Mouse (Mus musculus): Measurements from ENCODE around the gene Utp15.

Utp15 gene

GRCm38 (mm10) chr13:98254921-98255320, 7.9 kb downstream of the Utp15 start:
- DNase-seq (ENCODE audit: extremely low spot score, low read depth, low spot score): no peak

GRCm38 (mm10) chr13:98249594-98249993, 13.2 kb downstream of the Utp15 start:
- DNase-seq (ENCODE audit: extremely low spot score, low read depth, low spot score): no peak

DNA sequence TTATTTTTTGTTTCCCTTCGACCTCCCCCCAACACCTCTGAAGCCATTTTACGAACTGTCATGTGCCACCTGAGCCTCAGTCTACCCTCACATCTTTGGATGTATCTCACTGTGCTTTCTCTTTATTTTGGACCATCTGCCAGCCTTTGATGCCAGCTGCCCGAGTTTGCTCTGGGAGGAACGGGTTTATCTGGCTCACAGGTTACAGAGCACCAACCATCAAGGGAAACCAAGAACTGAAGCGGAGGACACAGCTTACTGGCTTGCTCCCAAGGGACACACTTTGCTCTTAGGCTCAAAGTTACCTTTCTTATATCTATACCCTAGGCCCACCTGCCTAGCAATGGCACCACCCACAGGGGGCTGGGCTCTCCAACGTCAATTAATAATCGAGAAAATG, 17.5 kb downstream of the Utp15 start:
- DNase-seq (ENCODE audit: extremely low spot score, low read depth, low spot score): no peak

- no peak for DNase-seq (ENCODE audit: extremely low spot score, low read depth, low spot score)
Measured at GRCm38 (mm10) chr13:98244571-98245350, 18.1 kb downstream of the Utp15 start.

GRCm38 (mm10) chr13:98241531-98242282, 21.1 kb downstream of the Utp15 start:
- DNase-seq (ENCODE audit: extremely low spot score, low read depth, low spot score): no peak

- DNase-seq (ENCODE audit: extremely low spot score, low read depth, low spot score): peak; percentile 74
Measured at GRCm38 (mm10) chr13:98239978-98240641, 22.7 kb downstream of the Utp15 start.

DNA sequence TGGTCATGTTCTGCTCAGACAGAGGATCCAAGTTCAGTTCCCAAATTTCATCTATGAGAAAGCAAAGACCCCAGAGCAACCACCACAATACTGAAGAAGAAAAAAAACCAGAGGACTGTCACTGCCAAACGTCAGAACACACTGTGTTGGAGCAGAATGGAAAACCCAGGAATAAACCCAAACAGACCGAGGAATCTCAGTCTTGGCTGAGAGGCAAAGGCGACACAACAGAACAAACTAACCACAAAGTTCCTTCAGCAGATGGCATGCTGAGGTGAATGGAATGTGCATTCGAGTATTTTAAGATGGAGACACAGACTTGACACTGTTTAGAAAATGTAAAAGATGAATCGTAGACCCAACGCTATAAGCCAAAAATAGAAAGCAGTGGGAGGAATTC, 27.4 kb downstream of the Utp15 start:
- DNase-seq (ENCODE audit: extremely low spot score, low read depth, low spot score): no peak

DNA sequence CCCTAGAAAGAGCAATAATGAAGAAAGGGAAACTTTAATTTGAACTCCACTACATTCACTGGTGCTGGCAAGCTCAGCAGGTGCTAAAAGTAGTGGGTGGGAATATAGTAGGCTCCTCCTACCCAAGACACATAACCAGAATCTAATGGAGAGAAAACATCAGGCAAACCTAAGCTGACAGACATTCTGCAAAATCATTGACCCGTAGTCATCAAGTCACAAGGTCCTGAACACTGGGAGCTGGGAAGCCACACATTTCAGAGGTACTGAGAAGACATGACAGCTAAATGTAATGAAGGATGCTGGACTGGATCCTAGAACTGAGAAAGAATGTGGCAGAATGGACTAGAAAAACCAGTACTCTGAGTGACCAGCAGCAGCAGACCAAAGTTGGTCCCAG, 32.3 kb downstream of the Utp15 start:
- DNase-seq (ENCODE audit: extremely low spot score, low read depth, low spot score): no peak

DNA sequence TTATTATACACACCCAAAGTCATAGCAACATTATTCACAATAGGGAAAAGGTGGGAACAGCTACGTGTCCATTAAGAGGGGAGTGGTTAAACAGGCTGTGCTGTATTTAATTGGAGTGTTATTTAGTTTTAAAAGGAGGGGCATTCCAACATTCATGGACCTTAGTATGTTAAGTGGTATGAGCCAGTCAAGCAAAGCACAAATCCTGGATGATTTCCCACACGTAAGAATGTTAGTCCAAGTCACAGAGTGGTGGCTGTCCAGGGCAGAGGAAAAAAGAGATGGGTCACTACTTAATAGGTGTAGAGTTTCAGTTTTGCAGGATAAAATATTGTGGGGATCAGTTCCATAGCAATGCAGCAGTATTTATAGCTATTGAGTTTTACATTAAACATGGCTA, 36.6 kb downstream of the Utp15 start:
- no peak for DNase-seq (ENCODE audit: extremely low spot score, low read depth, low spot score)

- no peak for DNase-seq (ENCODE audit: extremely low spot score, low read depth, low spot score)
Measured at GRCm38 (mm10) chr13:98222848-98223247, 40.0 kb downstream of the Utp15 start.

GRCm38 (mm10) chr13:98210137-98210536, 52.7 kb downstream of the Utp15 start:
- no peak for DNase-seq (ENCODE audit: extremely low spot score, low read depth, low spot score)

- DNase-seq (ENCODE audit: extremely low spot score, low read depth, low spot score): no peak
Measured at GRCm38 (mm10) chr13:98208842-98209241, 54.0 kb downstream of the Utp15 start.

GRCm38 (mm10) chr13:98206546-98206870, 56.3 kb downstream of the Utp15 start:
- no peak for DNase-seq (ENCODE audit: extremely low spot score, low read depth, low spot score)

GRCm38 (mm10) chr13:98205771-98206545, 56.9 kb downstream of the Utp15 start, which contains the start of gene Arhgef28:
Gene Arhgef28, minus strand, starts transcription at chr13:98206439.
- DNase-seq (ENCODE audit: extremely low spot score, low read depth, low spot score): no peak

DNA sequence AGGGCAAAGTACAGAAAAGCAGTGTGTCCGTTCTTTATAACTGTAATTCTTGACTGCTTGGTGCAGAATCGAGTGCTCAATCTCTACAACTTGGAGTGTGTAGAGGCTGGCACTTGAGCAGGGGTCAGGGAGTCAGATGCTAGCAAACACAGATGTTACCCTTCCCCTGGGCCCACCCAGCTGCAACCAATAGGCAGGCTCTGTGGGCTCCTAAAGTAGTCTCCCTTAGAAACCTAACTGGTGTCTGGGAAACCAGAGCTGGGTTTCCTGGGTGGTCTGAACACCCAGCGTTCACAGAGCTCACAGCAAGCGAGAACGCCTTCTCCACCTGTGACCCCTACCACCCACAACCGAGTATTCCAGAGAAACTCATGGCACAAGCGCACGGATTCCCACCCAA, 57.7 kb downstream of the Utp15 start:
- DNase-seq (ENCODE audit: extremely low spot score, low read depth, low spot score): no peak

- DNase-seq (ENCODE audit: extremely low spot score, low read depth, low spot score): no peak
Measured at GRCm38 (mm10) chr13:98204371-98204770, 58.5 kb downstream of the Utp15 start.

GRCm38 (mm10) chr13:98201436-98201835, 61.4 kb downstream of the Utp15 start:
- DNase-seq (ENCODE audit: extremely low spot score, low read depth, low spot score): no peak
